Mouse (Mus musculus) hindbrain, embryonic 15.5 days (tissue): ENCODE data around the gene BC048562. TPM values are rescaled to one million over a fixed set of nuclear protein-coding genes. Genes with fewer than 3 reads are reported as not detected.

Source experiments
- ATAC-seq: fragments of 200-750 bp; cut with Nextera tagmentation; 2 replicates; pipeline ENCODE4 v1.8.0; 2017; ENCODE audit warnings: low read depth, moderate number of reproducible peaks, moderate TSS enrichment; ENCODE audit not compliant: low FRiP score
- H3K27ac ChIP-seq: fragments of 300-500 bp; sonication (generic); replicated peaks from 2 replicates; pipeline ENCODE4 v1.5.1; 2015; ENCODE audit warnings: mild to moderate bottlenecking, inconsistent platforms
- H3K27me3 ChIP-seq: fragments of 300-500 bp; sonication (generic); 2 replicates; pipeline ENCODE4 v1.6.1; 2015; ENCODE audit warnings: control low read depth, inconsistent platforms
- H3K36me3 ChIP-seq: fragments of 300-500 bp; sonication (generic); 2 replicates; pipeline ENCODE4 v1.6.1; 2015; ENCODE audit warnings: control low read depth, inconsistent platforms
- H3K4me1 ChIP-seq: fragments of 300-500 bp; sonication (generic); replicated peaks from 2 replicates; pipeline ENCODE4 v1.6.1; 2015; ENCODE audit warnings: control low read depth, inconsistent platforms
- H3K4me2 ChIP-seq: fragments of 300-500 bp; sonication (generic); 2 replicates; pipeline ENCODE4 v1.6.1; 2015; ENCODE audit warnings: moderate library complexity, mild to moderate bottlenecking, inconsistent platforms
- H3K4me3 ChIP-seq: fragments of 300-500 bp; sonication (generic); 2 replicates; pipeline ENCODE4 v1.5.1; 2015; ENCODE audit warnings: mild to moderate bottlenecking, inconsistent platforms
- H3K9ac ChIP-seq: fragments of 300-500 bp; sonication (generic); 2 replicates; pipeline ENCODE4 v1.6.1; 2015; ENCODE audit warnings: inconsistent platforms
- H3K9me3 ChIP-seq: fragments of 300-500 bp; sonication (generic); 2 replicates; pipeline ENCODE4 v1.6.1; 2016; ENCODE audit warnings: control low read depth, inconsistent platforms
- WGBS: fragments of 180-500 bp; shearing (Covaris S2); methylation state at CpG from one replicate; pipeline ENCODE4 v1.1.7; 2015; 5-methylcytosine and 5-hydroxymethylcytosine counted together
- polyA plus RNA-seq: library from polyadenylated mRNA; unstranded; fragments of >200 nt; fragmentation: Nextera tagmentation; extraction: Ambion mirVana; gene quantifications from 2 replicates; pipeline ENCODE4 v1.2.1, GENCODE M21; 2015

Gene BC048562
- polyA plus RNA-seq, 1 experiment from 2014 or later = not detected

DNA sequence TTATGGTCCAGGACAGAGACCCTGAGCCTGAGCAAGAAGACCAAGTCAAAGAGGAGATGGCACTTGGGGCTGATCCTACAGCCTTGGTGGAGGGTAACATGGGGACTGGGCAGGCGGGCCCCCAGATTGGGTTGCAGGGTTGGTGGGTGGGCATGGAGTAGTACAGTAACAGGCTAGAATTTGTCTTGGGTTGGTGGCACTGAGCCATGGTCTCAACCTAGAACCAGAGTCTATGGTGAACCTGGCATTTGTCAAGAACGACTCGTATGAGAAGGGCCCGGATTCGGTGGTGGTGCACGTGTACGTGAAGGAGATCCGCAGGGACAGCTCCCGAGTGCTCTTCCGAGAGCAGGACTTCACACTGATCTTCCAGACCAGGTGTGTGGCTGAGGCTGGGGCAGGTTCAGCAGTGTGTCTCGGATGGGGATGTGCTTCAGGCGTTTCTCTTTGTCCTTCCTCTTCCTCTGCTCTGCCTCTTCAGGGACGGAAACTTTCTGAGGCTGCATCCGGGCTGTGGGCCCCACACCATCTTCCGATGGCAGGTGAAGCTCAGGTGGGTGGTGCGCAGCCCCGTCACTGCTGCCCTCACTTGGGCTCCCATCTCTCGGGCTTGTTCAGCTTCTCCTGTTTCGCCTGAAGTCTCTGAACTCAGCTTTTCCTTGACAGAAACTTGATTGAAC is 58.0 kb downstream of the BC048562 start:
- Histone ChIP-seq H3K9me3 (no peaks in the 10 kb centered on the region), H3K27ac (no peak overlapping the region), H3K4me2 (no peak overlapping the region), H3K4me3 (no peak overlapping the region), H3K4me1 (peaks cover 24% of the 10 kb centered on the region), H3K27me3 (no peaks in the 10 kb centered on the region), H3K36me3 (peaks cover 71% of the 10 kb centered on the region), H3K9ac (no peak overlapping the region)
- ATAC-seq = no peak
- 95% methylated on average over 19 of the region's 19 CpGs for WGBS

DNA sequence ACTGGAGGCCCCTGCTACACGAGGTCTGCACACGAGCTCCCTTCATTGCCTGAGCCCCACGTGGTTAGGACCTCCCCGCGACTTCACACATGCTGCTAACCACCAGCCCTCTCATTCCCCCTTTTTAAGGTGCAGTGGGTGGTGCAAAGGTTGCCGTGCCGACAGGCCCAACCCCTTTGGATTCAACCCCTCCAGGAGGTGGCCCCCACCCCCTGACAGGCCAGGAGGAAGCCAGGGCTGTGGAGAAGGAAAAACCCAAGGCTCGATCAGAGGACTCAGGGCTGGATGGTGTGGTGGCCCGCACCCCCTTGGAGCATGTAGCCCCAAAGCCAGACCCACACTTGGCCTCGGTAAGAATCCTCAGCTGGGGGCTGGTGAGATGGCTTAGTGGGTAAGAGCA is 58.6 kb downstream of the BC048562 start:
- WGBS = 80% methylated on average over 10 of the region's 10 CpGs
- ATAC-seq = no peak
- H3K27me3 ChIP-seq = no peaks in the 10 kb centered on the region
- no peak overlapping the region for H3K9ac ChIP-seq
- H3K4me1 ChIP-seq = peaks cover 20% of the 10 kb centered on the region
- no peaks in the 10 kb centered on the region for H3K9me3 ChIP-seq
- H3K27ac ChIP-seq = no peak overlapping the region
- H3K36me3 ChIP-seq = peaks cover 77% of the 10 kb centered on the region
- no peak overlapping the region for H3K4me3 ChIP-seq
- no peak overlapping the region for H3K4me2 ChIP-seq

Other genes starting within 250 kb of the BC048562 start
- gene Bsn, start 246.1 kb upstream of the BC048562 start, polyA plus RNA-seq = 10.0 and 10.2 TPM in 2 replicates
- 73.8 and 86.0 TPM in 2 replicates for gene Dag1, start 172.5 kb upstream of the BC048562 start, polyA plus RNA-seq
- 130 and 134 TPM in 2 replicates for gene Nicn1, start 146.1 kb upstream of the BC048562 start, polyA plus RNA-seq
- gene Amt, start 139.6 kb upstream of the BC048562 start, polyA plus RNA-seq = 27.0 and 28.3 TPM in 2 replicates
- gene Rhoa, start 130.4 kb upstream of the BC048562 start, polyA plus RNA-seq = 275 and 287 TPM in 2 replicates
- 52.7 and 53.0 TPM in 2 replicates for gene Tcta, start 130.3 kb upstream of the BC048562 start, polyA plus RNA-seq
- 444 and 458 TPM in 2 replicates for gene Gpx1, start 97.6 kb upstream of the BC048562 start, polyA plus RNA-seq
- 123 and 125 TPM in 2 replicates for gene Usp4, start 88.6 kb upstream of the BC048562 start, polyA plus RNA-seq
- gene 1700102P08Rik, start 43.7 kb upstream of the BC048562 start, polyA plus RNA-seq = 1.5 and 2.3 TPM in 2 replicates
- 1.6 and 2.5 TPM in 2 replicates for gene Ccdc36, start 8.0 kb upstream of the BC048562 start, polyA plus RNA-seq
- 57.5 and 63.4 TPM in 2 replicates for gene Ccdc71, start 24.0 kb downstream of the BC048562 start, polyA plus RNA-seq
- gene Klhdc8b, start 25.1 kb downstream of the BC048562 start, polyA plus RNA-seq = 67.5 and 70.8 TPM in 2 replicates
- 24.1 and 25.1 TPM in 2 replicates for gene Lamb2, start 43.3 kb downstream of the BC048562 start, polyA plus RNA-seq
- 76.5 and 80.8 TPM in 2 replicates for gene Usp19, start 54.1 kb downstream of the BC048562 start, polyA plus RNA-seq
- 62.8 and 63.8 TPM in 2 replicates for gene Qars, start 71.2 kb downstream of the BC048562 start, polyA plus RNA-seq
- gene Qrich1, start 80.3 kb downstream of the BC048562 start, polyA plus RNA-seq = 118 and 127 TPM in 2 replicates
- 109 and 111 TPM in 2 replicates for gene Impdh2, start 123.8 kb downstream of the BC048562 start, polyA plus RNA-seq
- gene Ndufaf3, start 131.0 kb downstream of the BC048562 start, polyA plus RNA-seq = 73.4 and 78.5 TPM in 2 replicates
- gene Dalrd3, start 133.4 kb downstream of the BC048562 start, polyA plus RNA-seq = 304 and 323 TPM in 2 replicates
- 308 and 313 TPM in 2 replicates for gene Wdr6, start 142.3 kb downstream of the BC048562 start, polyA plus RNA-seq
- 34.9 and 35.1 TPM in 2 replicates for gene P4htm, start 161.2 kb downstream of the BC048562 start, polyA plus RNA-seq
- gene Arih2, start 212.9 kb downstream of the BC048562 start, polyA plus RNA-seq = 43.0 and 48.1 TPM in 2 replicates
- gene Slc25a20, start 225.6 kb downstream of the BC048562 start, polyA plus RNA-seq = 43.3 and 47.7 TPM in 2 replicates